Mouse (Mus musculus) kidney, embryonic 16.5 days (tissue): ENCODE results near the gene Cd82. TPM values are rescaled to one million over a fixed set of nuclear protein-coding genes. Genes with fewer than 3 reads are reported as not detected.

ENCODE experiments used
- ATAC-seq: fragments of 200-750 bp; cut with Nextera tagmentation; 2 replicates; pipeline ENCODE4 v1.8.0; 2017; ENCODE audit warnings: moderate TSS enrichment; ENCODE audit not compliant: low FRiP score, low TSS enrichment
- H3K27ac ChIP-seq: fragments of 300-500 bp; sonication (generic); 2 replicates; pipeline ENCODE4 v1.5.1; 2014; ENCODE audit warnings: low read length
- H3K27me3 ChIP-seq: fragments of 300-500 bp; sonication (generic); 2 replicates; pipeline ENCODE4 v1.6.1; 2014; ENCODE audit warnings: low read length, control low read depth, mixed read lengths; ENCODE audit not compliant: insufficient read depth
- H3K36me3 ChIP-seq: fragments of 300-500 bp; sonication (generic); 2 replicates; pipeline ENCODE4 v1.6.1; 2014; ENCODE audit warnings: low read length, control low read depth, mixed read lengths; ENCODE audit not compliant: insufficient read depth
- H3K4me1 ChIP-seq: fragments of 300-500 bp; sonication (generic); 2 replicates; pipeline ENCODE4 v1.6.1; 2014; ENCODE audit warnings: low read length, control low read depth, mixed read lengths; ENCODE audit not compliant: insufficient read depth
- H3K4me2 ChIP-seq: fragments of 300-500 bp; sonication (generic); replicated peaks from 2 replicates; pipeline ENCODE4 v1.6.1; 2014; ENCODE audit warnings: low read depth, low read length
- H3K4me3 ChIP-seq: fragments of 300-500 bp; sonication (generic); 2 replicates; pipeline ENCODE4 v1.5.1; 2014; ENCODE audit warnings: mild to moderate bottlenecking, low read length
- H3K9ac ChIP-seq: fragments of 300-500 bp; sonication (generic); replicated peaks from 2 replicates; pipeline ENCODE4 v1.6.1; 2014; ENCODE audit warnings: low read length
- H3K9me3 ChIP-seq: fragments of 300-500 bp; sonication (generic); 2 replicates; pipeline ENCODE4 v1.6.1; 2016; ENCODE audit warnings: low read length, control low read depth
- WGBS: fragments of 180-500 bp; shearing (Covaris S2); extraction: QIAGEN DNeasy Blood & Tissue Kit; methylation state at CpG from one replicate; pipeline ENCODE4 v1.1.7; 2014; 5-methylcytosine and 5-hydroxymethylcytosine counted together
- polyA plus RNA-seq: library from polyadenylated mRNA; unstranded; fragments of >200 nt; fragmentation: Nextera tagmentation; extraction: Ambion mirVana; gene quantifications from 2 replicates; pipeline ENCODE4 v1.2.1, GENCODE M21; 2015

Cd82 gene
- polyA plus RNA-seq, 1 experiment from 2014 or later = 71.8 TPM

DNA sequence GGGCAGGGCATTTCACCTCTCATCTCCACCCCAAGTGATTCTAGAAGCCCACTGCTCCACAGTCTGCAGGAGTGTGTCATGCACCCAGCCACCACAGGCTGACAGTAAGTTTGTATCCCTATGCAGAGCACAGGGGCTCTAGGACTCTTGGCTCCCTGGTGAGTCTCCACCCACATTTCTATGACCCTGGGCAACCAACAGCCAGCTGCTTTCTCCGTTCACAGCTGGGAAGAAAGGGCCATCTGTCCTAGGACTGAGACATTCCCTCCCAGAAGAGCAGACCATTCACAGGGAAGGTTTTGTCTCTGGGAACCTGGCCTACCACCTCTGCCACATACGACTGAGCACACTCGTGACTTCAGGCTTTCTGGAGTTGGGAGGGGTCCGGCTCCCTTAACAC is 37.1 kb downstream of the Cd82 start:
- no peaks in the 10 kb centered on the region for H3K9me3 ChIP-seq
- H3K4me1 ChIP-seq = peaks cover 5% of the 10 kb centered on the region; the same call in 1 of the 2 replicates
- no peaks in the 10 kb centered on the region for H3K36me3 ChIP-seq
- H3K27ac ChIP-seq = no peak overlapping the region
- no peak overlapping the region for H3K4me2 ChIP-seq
- no peak overlapping the region for H3K4me3 ChIP-seq
- H3K27me3 ChIP-seq = no peaks in the 10 kb centered on the region
- no peak overlapping the region for H3K9ac ChIP-seq
- no peak for ATAC-seq
- WGBS = 51% methylated on average over 4 of the region's 4 CpGs

DNA sequence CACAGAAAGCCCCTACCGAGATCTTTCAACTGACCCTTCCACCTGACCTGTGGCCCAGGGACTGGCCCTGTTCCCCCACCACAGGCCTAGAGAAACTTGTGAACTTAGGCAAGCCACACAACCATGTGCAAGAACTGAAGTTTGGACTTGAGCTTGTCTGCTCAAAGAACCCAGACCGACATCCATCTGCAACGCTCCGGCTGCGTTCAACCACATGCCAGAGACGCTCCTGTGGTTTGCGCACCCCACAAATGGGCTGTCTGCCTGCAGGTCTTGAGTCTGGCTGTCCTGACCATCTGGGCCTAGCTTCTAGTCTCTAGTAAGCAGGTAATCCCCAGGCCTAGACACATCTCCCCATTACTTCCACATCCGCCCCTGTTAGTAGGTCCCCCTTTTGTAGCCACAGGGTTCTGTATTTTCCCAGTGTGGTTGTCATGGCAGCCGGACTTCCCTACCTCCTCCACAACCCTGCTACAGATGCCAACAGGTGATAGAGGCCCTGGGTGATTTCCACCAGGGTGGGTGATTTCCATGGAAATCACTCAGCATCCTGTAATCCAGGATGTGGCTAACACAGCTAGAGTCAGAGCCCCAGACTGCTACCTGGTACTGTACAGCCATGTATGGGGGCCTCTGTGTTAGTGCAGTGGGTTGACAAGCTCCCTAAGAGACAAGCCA is 38.5 kb downstream of the Cd82 start:
- Histone ChIP-seq H3K9me3 (no peaks in the 10 kb centered on the region), H3K4me3 (no peak overlapping the region), H3K27ac (no peak overlapping the region), H3K27me3 (no peaks in the 10 kb centered on the region), H3K4me1 (peaks cover 5% of the 10 kb centered on the region; the same call in 1 of the 2 replicates), H3K4me2 (no peak overlapping the region), H3K36me3 (no peaks in the 10 kb centered on the region), H3K9ac (no peak overlapping the region)
- 86% methylated on average over 9 of the region's 9 CpGs for WGBS
- no peak for ATAC-seq

DNA sequence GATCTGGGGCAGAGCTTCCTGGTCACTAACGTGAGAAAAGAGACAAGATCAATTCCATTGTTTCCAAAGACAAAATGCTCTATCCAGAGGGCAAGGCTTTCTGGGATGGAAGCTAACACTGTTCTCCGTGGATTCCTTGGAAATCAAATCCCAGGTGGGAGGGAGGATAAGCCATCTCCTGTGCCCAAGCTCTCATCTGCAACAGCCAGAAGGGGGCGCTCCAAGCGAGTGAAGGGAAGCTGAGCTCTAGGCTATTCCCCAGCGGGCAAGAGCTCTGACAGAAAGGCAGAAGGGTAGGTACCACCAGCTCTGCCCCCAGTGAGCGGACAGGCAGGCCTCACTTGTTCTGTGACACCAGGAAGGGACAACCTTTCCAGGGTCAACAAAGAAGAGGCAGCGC is 41.6 kb downstream of the Cd82 start:
- no peak overlapping the region for H3K4me2 ChIP-seq
- no peak overlapping the region for H3K27ac ChIP-seq
- H3K36me3 ChIP-seq = no peaks in the 10 kb centered on the region
- 24% methylated on average over 7 of the region's 7 CpGs for WGBS
- no peaks in the 10 kb centered on the region for H3K9me3 ChIP-seq
- peaks cover 5% of the 10 kb centered on the region; the same call in 1 of the 2 replicates for H3K4me1 ChIP-seq
- H3K27me3 ChIP-seq = no peaks in the 10 kb centered on the region
- 0 out of 2 replicates have a peak, but pooled peaks have one; percentile 30 for ATAC-seq
- no peak overlapping the region for H3K4me3 ChIP-seq
- H3K9ac ChIP-seq = no peak overlapping the region

DNA sequence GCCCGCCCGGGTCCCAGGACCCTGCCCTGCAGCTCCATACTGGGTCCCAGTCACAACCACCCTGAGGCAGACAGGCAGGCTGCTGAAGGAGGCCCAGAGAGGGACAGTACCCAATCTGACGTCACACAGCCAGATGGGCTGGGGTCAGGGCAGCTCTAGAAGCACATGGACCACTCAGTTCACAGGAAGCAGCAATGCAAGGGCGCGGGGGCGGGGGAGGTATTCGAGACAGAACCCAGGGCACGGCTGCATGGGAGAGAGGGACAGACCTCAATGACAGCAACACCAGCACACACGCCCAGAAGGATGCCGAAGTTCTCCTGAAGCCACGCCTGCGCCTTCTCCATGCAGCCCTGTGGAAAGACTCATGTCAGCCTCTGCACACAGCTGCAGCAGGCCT is 43.0 kb downstream of the Cd82 start:
- no peak overlapping the region for H3K27ac ChIP-seq
- 80% methylated on average over 12 of the region's 12 CpGs for WGBS
- no peaks in the 10 kb centered on the region for H3K27me3 ChIP-seq
- no peak overlapping the region for H3K4me2 ChIP-seq
- H3K9ac ChIP-seq = no peak overlapping the region
- H3K4me1 ChIP-seq = no peaks in the 10 kb centered on the region
- no peak for ATAC-seq
- H3K4me3 ChIP-seq = no peak overlapping the region
- no peaks in the 10 kb centered on the region for H3K9me3 ChIP-seq
- H3K36me3 ChIP-seq = no peaks in the 10 kb centered on the region

DNA sequence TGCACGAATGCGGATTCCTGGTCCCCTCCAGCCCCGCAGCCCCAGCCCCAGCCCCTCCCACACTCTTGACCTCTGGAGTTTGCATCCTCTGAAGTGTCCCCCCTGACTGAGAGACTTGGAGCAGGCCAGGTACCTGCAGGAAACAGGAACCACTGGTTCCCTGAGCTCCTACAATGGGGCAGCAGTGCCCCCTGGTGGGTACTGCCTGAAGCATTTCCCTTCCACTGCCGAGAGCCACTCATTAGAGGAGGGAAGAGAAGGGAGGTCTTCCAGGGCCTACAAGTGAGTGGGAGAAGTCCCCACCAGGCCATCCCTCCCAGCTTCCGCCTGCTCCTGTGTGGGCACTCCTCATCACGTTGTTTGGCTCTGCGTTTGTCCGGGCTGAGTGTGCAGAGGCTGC is 44.5 kb downstream of the Cd82 start:
- ATAC-seq = peak; percentile 33; the same call in 1 of the 2 replicates
- no peak overlapping the region for H3K9ac ChIP-seq
- WGBS = 8% methylated on average over 8 of the region's 8 CpGs
- no peaks in the 10 kb centered on the region for H3K36me3 ChIP-seq
- no peak overlapping the region for H3K27ac ChIP-seq
- no peaks in the 10 kb centered on the region for H3K27me3 ChIP-seq
- no peaks in the 10 kb centered on the region for H3K9me3 ChIP-seq
- H3K4me1 ChIP-seq = peaks cover 6% of the 10 kb centered on the region; the same call in 1 of the 2 replicates
- H3K4me2 ChIP-seq = no peak overlapping the region
- H3K4me3 ChIP-seq = no peak overlapping the region

DNA sequence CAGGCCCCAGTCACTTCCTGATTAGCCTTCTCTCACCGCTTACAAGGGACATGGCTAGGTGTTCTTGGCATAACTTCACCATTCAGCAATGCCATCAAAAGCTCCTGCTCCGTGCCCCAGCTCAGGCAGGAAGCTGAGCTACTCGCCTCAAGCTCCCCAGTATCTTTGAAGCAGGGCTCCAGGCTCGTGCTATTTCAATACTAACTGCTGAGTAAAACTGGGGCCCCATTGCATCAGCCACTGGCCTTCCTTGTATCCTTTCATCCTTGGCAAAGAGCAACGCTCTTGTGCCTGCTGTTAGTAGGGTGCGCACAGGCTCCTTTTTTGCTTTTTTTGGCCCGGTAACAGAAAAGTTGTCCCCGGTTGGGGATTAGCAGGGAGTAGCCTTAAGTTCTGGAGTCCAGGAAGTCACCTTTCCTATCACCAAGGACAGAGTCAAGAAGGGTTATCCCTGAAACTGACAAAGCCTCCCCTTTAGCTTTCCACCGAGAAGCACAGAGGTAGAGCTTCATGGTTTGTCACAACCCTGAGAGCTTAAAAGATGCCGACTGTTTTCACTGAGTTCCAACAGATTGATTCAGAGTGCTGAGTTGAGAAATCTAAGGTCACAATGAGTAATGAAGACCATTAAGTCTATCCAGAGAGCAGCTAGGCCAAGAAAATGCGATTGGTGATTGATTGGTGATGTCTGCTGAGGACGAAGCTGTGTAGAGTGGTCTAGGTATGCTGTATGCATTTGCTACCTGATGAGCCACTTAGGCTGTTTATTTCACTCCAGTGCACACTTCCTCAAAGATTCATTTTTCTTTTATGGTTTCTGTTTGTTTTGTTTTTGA is 45.8 kb downstream of the Cd82 start:
- no peak for ATAC-seq
- no peaks in the 10 kb centered on the region for H3K36me3 ChIP-seq
- no peak overlapping the region for H3K27ac ChIP-seq
- WGBS = 72% methylated on average over 12 of the region's 12 CpGs
- H3K9ac ChIP-seq = no peak overlapping the region
- no peaks in the 10 kb centered on the region for H3K9me3 ChIP-seq
- H3K4me2 ChIP-seq = no peak overlapping the region
- H3K27me3 ChIP-seq = no peaks in the 10 kb centered on the region
- H3K4me1 ChIP-seq = peaks cover 15% of the 10 kb centered on the region
- no peak overlapping the region for H3K4me3 ChIP-seq

DNA sequence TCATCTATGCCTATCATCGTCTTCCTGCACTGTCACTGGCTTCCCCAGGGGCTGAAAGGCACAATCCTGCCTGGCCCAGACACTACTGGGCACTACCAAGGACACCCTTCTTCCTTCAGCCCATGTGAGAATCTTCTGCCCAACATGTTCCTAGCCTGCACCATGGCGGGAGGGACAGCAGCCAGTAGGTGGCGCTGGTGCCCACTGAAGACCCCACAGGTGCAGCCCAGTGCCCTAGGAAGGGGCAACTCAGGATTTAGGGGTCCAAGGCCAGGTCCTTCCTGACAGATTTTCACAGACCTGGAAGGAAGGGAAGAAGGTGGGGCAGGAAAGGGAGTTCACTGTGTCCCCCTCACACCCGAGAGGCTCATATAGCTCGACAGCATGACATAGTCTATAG is 47.7 kb downstream of the Cd82 start:
- no peaks in the 10 kb centered on the region for H3K9me3 ChIP-seq
- no peak overlapping the region for H3K27ac ChIP-seq
- H3K36me3 ChIP-seq = no peaks in the 10 kb centered on the region
- 34% methylated on average over 5 of the region's 5 CpGs for WGBS
- peaks cover 28% of the 10 kb centered on the region for H3K4me1 ChIP-seq
- H3K4me3 ChIP-seq = no peak overlapping the region
- no peak overlapping the region for H3K4me2 ChIP-seq
- no peaks in the 10 kb centered on the region for H3K27me3 ChIP-seq
- no peak for ATAC-seq
- H3K9ac ChIP-seq = no peak overlapping the region

DNA sequence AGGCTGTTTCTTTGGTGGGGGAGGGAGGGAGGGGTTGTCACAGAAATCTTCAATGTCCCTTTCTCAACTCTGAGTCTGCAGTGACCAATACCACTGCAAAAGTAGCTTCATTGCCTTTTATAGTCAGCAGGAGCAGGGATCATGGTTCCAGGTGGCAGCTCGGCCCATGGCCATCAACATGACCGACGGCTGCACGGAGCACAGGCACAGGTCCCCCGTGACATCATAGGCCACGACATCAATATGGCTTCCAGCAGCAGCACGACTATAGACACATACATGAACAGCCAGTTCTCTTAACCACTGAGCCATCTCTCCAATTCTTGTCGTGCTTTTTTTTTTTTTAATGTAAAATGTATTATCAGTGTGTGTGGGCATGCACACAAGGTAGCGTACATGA is 48.8 kb downstream of the Cd82 start:
- no peak overlapping the region for H3K4me3 ChIP-seq
- no peaks in the 10 kb centered on the region for H3K27me3 ChIP-seq
- no peak overlapping the region for H3K4me2 ChIP-seq
- WGBS = 58% methylated on average over 9 of the region's 9 CpGs
- H3K9me3 ChIP-seq = no peaks in the 10 kb centered on the region
- no peaks in the 10 kb centered on the region for H3K36me3 ChIP-seq
- H3K4me1 ChIP-seq = peaks cover 28% of the 10 kb centered on the region
- H3K9ac ChIP-seq = no peak overlapping the region
- ATAC-seq = no peak
- no peak overlapping the region for H3K27ac ChIP-seq

DNA sequence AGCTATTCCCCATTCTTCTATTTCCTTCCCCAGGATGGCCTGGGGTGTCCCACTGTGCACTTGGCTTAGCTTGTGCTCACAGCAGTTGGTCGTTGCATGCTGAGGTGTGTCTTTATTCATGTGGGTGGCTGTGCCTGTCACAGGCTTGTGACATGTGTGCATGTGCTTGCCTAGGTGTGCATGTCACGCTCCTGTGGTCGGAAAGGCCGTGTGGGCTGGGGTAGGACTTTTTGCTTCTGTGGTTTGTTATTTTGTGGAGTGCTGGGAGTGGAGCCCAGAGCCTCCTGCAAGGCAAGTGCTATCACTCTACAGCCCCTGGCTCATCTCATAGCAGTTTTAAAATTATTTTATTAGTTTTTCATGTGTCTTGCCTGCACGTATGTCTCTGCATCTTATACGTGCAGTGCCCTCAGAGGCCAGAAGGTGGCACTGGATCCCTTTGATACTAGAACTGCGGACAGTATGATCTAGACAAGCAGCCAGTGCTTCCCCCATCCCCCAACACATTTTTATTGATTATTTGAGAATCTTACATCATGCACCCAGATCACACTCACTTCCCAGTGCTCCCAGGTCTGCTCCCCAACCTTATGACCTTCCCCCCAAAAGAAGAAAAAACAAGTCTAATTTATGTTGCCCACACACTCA is 49.4 kb downstream of the Cd82 start:
- H3K9ac ChIP-seq = no peak overlapping the region
- no peaks in the 10 kb centered on the region for H3K27me3 ChIP-seq
- peak; percentile 11; the same call in 1 of the 2 replicates for ATAC-seq
- 0 out of 2 replicates have a peak overlapping the region, but pooled peaks have one; percentile 5 for H3K27ac ChIP-seq
- peaks cover 28% of the 10 kb centered on the region for H3K4me1 ChIP-seq
- no peak overlapping the region for H3K4me3 ChIP-seq
- H3K36me3 ChIP-seq = no peaks in the 10 kb centered on the region
- H3K9me3 ChIP-seq = no peaks in the 10 kb centered on the region
- WGBS = 44% methylated on average over 7 of the region's 7 CpGs
- no peak overlapping the region for H3K4me2 ChIP-seq
